Mouse (Mus musculus): Measurements from ENCODE around the gene Myb. TPM values are rescaled to one million over a fixed set of nuclear protein-coding genes. Genes with fewer than 3 reads are reported as not detected.

Gene Myb
- polyA plus RNA-seq (2014; fragmentation: Nextera tagmentation; extraction: Ambion mirVana), result 4.4 and 4.6 TPM in 2 replicates

GRCm38 (mm10) chr10:21160537-21161358 lies at the start of gene Myb:
Myb (minus strand) TSS chr10:21160984.
- Histone ChIP-seq H3K4me2 (ENCODE audit: low read depth) (peak within 1 kb of the TSS; percentile 98), H3K27me3 (ENCODE audit: control insufficient read depth, insufficient read depth, low read length) (peaks cover 33% of the 10 kb centered on the region), H3K27ac (ENCODE audit: low read depth, low read length) (peak within 1 kb of the TSS; percentile 27; the same call in 1 of the 2 replicates), H3K4me1 (ENCODE audit: control insufficient read depth, insufficient read depth, low read length) (peaks cover 6% of the 10 kb centered on the region; the same call in 1 of the 2 replicates), H3K36me3 (ENCODE audit: control insufficient read depth, insufficient read depth, low read length) (no peaks in the 10 kb centered on the region), H3K9ac (ENCODE audit: low read length) (peak within 1 kb of the TSS; percentile 81), H3K9me3 (ENCODE audit: control insufficient read depth, low read length) (no peaks in the 10 kb centered on the region), H3K4me3 (ENCODE audit: low read depth, low read length) (peak within 1 kb of the TSS; percentile 68)
- ATAC-seq (ENCODE audit: insufficient read depth, low FRiP score, low TSS enrichment), result peak; percentile 81
- WGBS, result 0% methylated on average over 47 of the region's 86 CpGs
- DNase-seq (ENCODE audit: low spot score), result peak; percentile 85

DNA sequence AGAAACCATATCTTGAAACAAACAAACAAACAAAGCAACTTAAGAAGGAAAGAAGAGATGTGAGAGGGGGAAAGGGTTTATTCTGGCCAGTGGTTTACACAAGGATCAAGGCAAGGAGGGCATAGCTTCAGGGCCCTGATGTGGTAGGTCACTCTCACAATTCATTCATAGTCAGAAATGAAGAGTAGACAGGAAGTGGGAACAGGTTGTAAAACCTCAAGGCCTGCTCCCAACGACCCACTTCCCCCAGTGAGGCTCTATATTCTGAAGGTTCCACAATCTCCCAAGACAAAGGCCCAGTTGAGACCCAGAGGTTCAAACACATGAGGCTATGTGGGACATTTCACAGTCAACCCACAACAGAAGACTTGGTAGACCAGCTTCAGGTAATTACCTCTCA lies 46.6 kb upstream of the Myb start:
- Histone ChIP-seq H3K4me1 (ENCODE audit: control insufficient read depth, insufficient read depth, low read length) (no peaks in the 10 kb centered on the region), H3K4me2 (ENCODE audit: low read depth) (no peak overlapping the region), H3K36me3 (ENCODE audit: control insufficient read depth, insufficient read depth, low read length) (no peaks in the 10 kb centered on the region), H3K9me3 (ENCODE audit: control insufficient read depth, low read length) (no peaks in the 10 kb centered on the region), H3K27me3 (ENCODE audit: control insufficient read depth, insufficient read depth, low read length) (no peaks in the 10 kb centered on the region), H3K4me3 (ENCODE audit: low read depth, low read length) (no peak overlapping the region), H3K27ac (ENCODE audit: low read depth, low read length) (no peak overlapping the region), H3K9ac (ENCODE audit: low read length) (no peak overlapping the region)
- no peak for ATAC-seq (ENCODE audit: insufficient read depth, low FRiP score, low TSS enrichment)
- 69% methylated on average over 1 of the region's 1 CpGs for WGBS
- DNase-seq (ENCODE audit: low spot score), result no peak

GRCm38 (mm10) chr10:21206232-21206631 lies 45.4 kb upstream of the Myb start:
- WGBS, result 92% methylated on average over 2 of the region's 2 CpGs

GRCm38 (mm10) chr10:21204496-21205085 lies 43.8 kb upstream of the Myb start:
- Histone ChIP-seq H3K4me2 (ENCODE audit: low read depth) (no peak overlapping the region), H3K4me3 (ENCODE audit: low read depth, low read length) (no peak overlapping the region), H3K9me3 (ENCODE audit: control insufficient read depth, low read length) (no peaks in the 10 kb centered on the region), H3K9ac (ENCODE audit: low read length) (no peak overlapping the region), H3K36me3 (ENCODE audit: control insufficient read depth, insufficient read depth, low read length) (no peaks in the 10 kb centered on the region), H3K27ac (ENCODE audit: low read depth, low read length) (no peak overlapping the region), H3K4me1 (ENCODE audit: control insufficient read depth, insufficient read depth, low read length) (no peaks in the 10 kb centered on the region), H3K27me3 (ENCODE audit: control insufficient read depth, insufficient read depth, low read length) (no peaks in the 10 kb centered on the region)
- DNase-seq (ENCODE audit: low spot score), result no peak
- no peak for ATAC-seq (ENCODE audit: insufficient read depth, low FRiP score, low TSS enrichment)
- WGBS, result 77% methylated on average over 10 of the region's 10 CpGs

More at GRCm38 (mm10) chr10:21206232-21206631, 45.4 kb upstream of the Myb start:
- H3K9me3 ChIP-seq (ENCODE audit: control insufficient read depth, low read length), result no peaks in the 10 kb centered on the region
- DNase-seq (ENCODE audit: low spot score) (no peak), ATAC-seq (ENCODE audit: insufficient read depth, low FRiP score, low TSS enrichment) (no peak)
- no peak overlapping the region for H3K9ac ChIP-seq (ENCODE audit: low read length)
- no peak overlapping the region for H3K27ac ChIP-seq (ENCODE audit: low read depth, low read length)
- H3K27me3 ChIP-seq (ENCODE audit: control insufficient read depth, insufficient read depth, low read length), result no peaks in the 10 kb centered on the region
- H3K4me1 ChIP-seq (ENCODE audit: control insufficient read depth, insufficient read depth, low read length), result no peaks in the 10 kb centered on the region
- H3K36me3 ChIP-seq (ENCODE audit: control insufficient read depth, insufficient read depth, low read length), result no peaks in the 10 kb centered on the region
- H3K4me3 ChIP-seq (ENCODE audit: low read depth, low read length), result no peak overlapping the region
- H3K4me2 ChIP-seq (ENCODE audit: low read depth), result no peak overlapping the region

- ATAC-seq (ENCODE audit: insufficient read depth, low FRiP score, low TSS enrichment) (no peak), DNase-seq (ENCODE audit: low spot score) (no peak)
- no peak overlapping the region for H3K27ac ChIP-seq (ENCODE audit: low read depth, low read length)
- no peak overlapping the region for H3K4me3 ChIP-seq (ENCODE audit: low read depth, low read length)
- no peaks in the 10 kb centered on the region for H3K4me1 ChIP-seq (ENCODE audit: control insufficient read depth, insufficient read depth, low read length)
- no peak overlapping the region for H3K9ac ChIP-seq (ENCODE audit: low read length)
- no peaks in the 10 kb centered on the region for H3K27me3 ChIP-seq (ENCODE audit: control insufficient read depth, insufficient read depth, low read length)
- H3K9me3 ChIP-seq (ENCODE audit: control insufficient read depth, low read length), result no peaks in the 10 kb centered on the region
- WGBS, result 91% methylated on average over 5 of the region's 5 CpGs
- H3K36me3 ChIP-seq (ENCODE audit: control insufficient read depth, insufficient read depth, low read length), result no peaks in the 10 kb centered on the region
- H3K4me2 ChIP-seq (ENCODE audit: low read depth), result no peak overlapping the region
Measured at GRCm38 (mm10) chr10:21203886-21204285, 43.1 kb upstream of the Myb start.

DNA sequence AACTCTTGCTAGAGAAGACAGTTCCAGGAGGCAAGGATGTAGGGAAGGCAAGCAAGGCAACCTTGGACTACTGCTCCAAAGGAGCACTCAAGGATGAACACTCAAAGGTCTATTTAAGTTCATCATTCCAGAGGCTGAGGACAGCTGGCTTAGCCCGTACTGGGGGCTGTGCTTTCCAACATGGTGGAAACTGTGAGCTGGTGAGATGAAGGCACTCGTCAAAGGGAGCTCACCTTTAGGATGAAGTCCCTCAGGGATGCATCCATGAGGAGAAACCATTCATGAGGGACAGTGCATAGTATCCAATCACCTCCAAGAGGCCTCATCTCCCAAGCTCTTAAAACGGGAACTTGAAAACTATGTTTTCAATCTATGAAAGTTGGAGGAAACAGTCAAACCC lies 42.7 kb upstream of the Myb start:
- no peak for DNase-seq (ENCODE audit: low spot score)
- 95% methylated on average over 3 of the region's 3 CpGs for WGBS

GRCm38 (mm10) chr10:21200761-21201160 lies 40.0 kb upstream of the Myb start:
- WGBS, result 84% methylated on average over 7 of the region's 7 CpGs

More for the DNA sequence above, 42.7 kb upstream of the Myb start:
- Histone ChIP-seq H3K9ac (ENCODE audit: low read length) (no peak overlapping the region), H3K9me3 (ENCODE audit: control insufficient read depth, low read length) (no peaks in the 10 kb centered on the region), H3K4me2 (ENCODE audit: low read depth) (no peak overlapping the region), H3K4me3 (ENCODE audit: low read depth, low read length) (no peak overlapping the region), H3K27me3 (ENCODE audit: control insufficient read depth, insufficient read depth, low read length) (no peaks in the 10 kb centered on the region), H3K4me1 (ENCODE audit: control insufficient read depth, insufficient read depth, low read length) (no peaks in the 10 kb centered on the region), H3K36me3 (ENCODE audit: control insufficient read depth, insufficient read depth, low read length) (no peaks in the 10 kb centered on the region), H3K27ac (ENCODE audit: low read depth, low read length) (no peak overlapping the region)
- ATAC-seq (ENCODE audit: insufficient read depth, low FRiP score, low TSS enrichment), result no peak

GRCm38 (mm10) chr10:21200322-21200721 lies 39.5 kb upstream of the Myb start:
- Histone ChIP-seq H3K9ac (ENCODE audit: low read length) (no peak overlapping the region), H3K36me3 (ENCODE audit: control insufficient read depth, insufficient read depth, low read length) (no peaks in the 10 kb centered on the region), H3K27ac (ENCODE audit: low read depth, low read length) (no peak overlapping the region), H3K27me3 (ENCODE audit: control insufficient read depth, insufficient read depth, low read length) (no peaks in the 10 kb centered on the region), H3K4me2 (ENCODE audit: low read depth) (no peak overlapping the region), H3K4me1 (ENCODE audit: control insufficient read depth, insufficient read depth, low read length) (no peaks in the 10 kb centered on the region), H3K9me3 (ENCODE audit: control insufficient read depth, low read length) (no peaks in the 10 kb centered on the region), H3K4me3 (ENCODE audit: low read depth, low read length) (no peak overlapping the region)
- DNase-seq (ENCODE audit: low spot score) (no peak), ATAC-seq (ENCODE audit: insufficient read depth, low FRiP score, low TSS enrichment) (no peak)

More at GRCm38 (mm10) chr10:21200761-21201160, 40.0 kb upstream of the Myb start:
- Histone ChIP-seq H3K4me2 (ENCODE audit: low read depth) (no peak overlapping the region), H3K36me3 (ENCODE audit: control insufficient read depth, insufficient read depth, low read length) (no peaks in the 10 kb centered on the region), H3K4me3 (ENCODE audit: low read depth, low read length) (no peak overlapping the region), H3K27ac (ENCODE audit: low read depth, low read length) (no peak overlapping the region), H3K4me1 (ENCODE audit: control insufficient read depth, insufficient read depth, low read length) (no peaks in the 10 kb centered on the region), H3K9ac (ENCODE audit: low read length) (no peak overlapping the region), H3K27me3 (ENCODE audit: control insufficient read depth, insufficient read depth, low read length) (no peaks in the 10 kb centered on the region), H3K9me3 (ENCODE audit: control insufficient read depth, low read length) (no peaks in the 10 kb centered on the region)
- no peak for ATAC-seq (ENCODE audit: insufficient read depth, low FRiP score, low TSS enrichment)
- no peak for DNase-seq (ENCODE audit: low spot score)

Data from neural tube, embryonic 11.5 days (tissue).